Mouse (Mus musculus): ENCODE data around the gene Gm40460. TPM values are rescaled to one million over a fixed set of nuclear protein-coding genes. Genes with fewer than 3 reads are reported as not detected.

The Gm40460 gene
- not detected for polyA plus RNA-seq (2017; shearing (Covaris generic))

GRCm38 (mm10) chr7:142240978-142241377 lies at the start of gene Gm40460:
Gm40460 (minus strand) TSS chr7:142241078.

GRCm38 (mm10) chr7:142274263-142274662 lies 33.4 kb upstream of the Gm40460 start, which contains the start of gene Gm4559:
Gm4559 (minus strand) TSS chr7:142274363.

GRCm38 (mm10) chr7:142258254-142258653 lies 17.4 kb upstream of the Gm40460 start, which contains the start of gene Gm2431:
Gm2431 (minus strand) TSS chr7:142258354.

GRCm38 (mm10) chr7:142229871-142230270 lies 11.0 kb downstream of the Gm40460 start, which contains the start of gene Krtap5-5:
Krtap5-5 (minus strand) TSS chr7:142229971.

GRCm38 (mm10) chr7:142211559-142211958 lies 29.3 kb downstream of the Gm40460 start, which contains the start of gene Gm7579:
Gm7579 (plus strand) TSS chr7:142211859.

GRCm38 (mm10) chr7:142201064-142201463 lies 39.8 kb downstream of the Gm40460 start, which contains the start of gene Krtap5-3:
Krtap5-3 (plus strand) TSS chr7:142201364.

Other genes starting within 250 kb of the Gm40460 start
- 10 to 100 TPM; 68.2 to 68.5 TPM for gene Mob2, start 180.0 kb downstream of the Gm40460 start, polyA plus RNA-seq (2017; shearing (Covaris generic))
- gene Dusp8, start 145.2 kb downstream of the Gm40460 start, polyA plus RNA-seq (2017; shearing (Covaris generic)), result 1 to 10 TPM in 1 of 2 experiments, under 1 TPM in 1; 0.05 to 1.3 TPM
- under 1 TPM in 1 of 2 experiments, not detected in 1; 0.95 TPM for gene Gm45618, start 120.3 kb downstream of the Gm40460 start, polyA plus RNA-seq (2017; shearing (Covaris generic))
- gene Gm39115, start 105.0 kb downstream of the Gm40460 start, polyA plus RNA-seq (2017; shearing (Covaris generic)), result not detected
- not detected for gene Gm45337, start 96.5 kb downstream of the Gm40460 start, polyA plus RNA-seq (2017; shearing (Covaris generic))
- gene Gm29735, start 84.0 kb downstream of the Gm40460 start, polyA plus RNA-seq (2017; shearing (Covaris generic)), result not detected
- not detected for gene Gm4553, start 75.3 kb downstream of the Gm40460 start, polyA plus RNA-seq (2017; shearing (Covaris generic))
- not detected for gene Krtap5-2, start 65.1 kb downstream of the Gm40460 start, polyA plus RNA-seq (2017; shearing (Covaris generic))
- gene Gm10153, start 50.7 kb downstream of the Gm40460 start, polyA plus RNA-seq (2017; shearing (Covaris generic)), result not detected
- gene Krtap5-3, start 39.7 kb downstream of the Gm40460 start, polyA plus RNA-seq (2017; shearing (Covaris generic)), result not detected
- gene Gm7579, start 29.2 kb downstream of the Gm40460 start, polyA plus RNA-seq (2017; shearing (Covaris generic)), result not detected
- gene Krtap5-5, start 11.1 kb downstream of the Gm40460 start, polyA plus RNA-seq (2017; shearing (Covaris generic)), result not detected
- gene Gm2431, start 17.3 kb upstream of the Gm40460 start, polyA plus RNA-seq (2017; shearing (Covaris generic)), result 1 to 10 TPM in 1 of 2 experiments, not detected in 1; 2.0 TPM
- gene Gm4559, start 33.3 kb upstream of the Gm40460 start, polyA plus RNA-seq (2017; shearing (Covaris generic)), result not detected
- gene Krtap5-1, start 56.0 kb upstream of the Gm40460 start, polyA plus RNA-seq (2017; shearing (Covaris generic)), result not detected
- gene Krtap5-4, start 62.5 kb upstream of the Gm40460 start, polyA plus RNA-seq (2017; shearing (Covaris generic)), result under 1 TPM in 1 of 2 experiments, not detected in 1; 0.17 TPM
- gene Ifitm10, start 132.7 kb upstream of the Gm40460 start, polyA plus RNA-seq (2017; shearing (Covaris generic)), result 10 to 100 TPM in 1 of 2 experiments, 1 to 10 TPM in 1; 3.2 to 41.0 TPM
- gene Gm49369, start 141.6 kb upstream of the Gm40460 start, polyA plus RNA-seq (2017; shearing (Covaris generic)), result 1 to 10 TPM; 2.4 to 9.3 TPM
- gene Ctsd, start 147.0 kb upstream of the Gm40460 start, polyA plus RNA-seq (2017; shearing (Covaris generic)), result 100 to 1,000 TPM; 384 to 590 TPM
- not detected for gene Syt8, start 193.8 kb upstream of the Gm40460 start, polyA plus RNA-seq (2017; shearing (Covaris generic))
- not detected for gene Tnni2, start 200.7 kb upstream of the Gm40460 start, polyA plus RNA-seq (2017; shearing (Covaris generic))
- gene Lsp1, start 219.7 kb upstream of the Gm40460 start, polyA plus RNA-seq (2017; shearing (Covaris generic)), result 1,000 to 10,000 TPM in 1 of 2 experiments, 100 to 1,000 TPM in 1; 956 to 1,169 TPM